Mouse (Mus musculus) midbrain, embryonic 14.5 days (tissue): Measurements from ENCODE around the gene Tbc1d2. TPM values are rescaled to one million over a fixed set of nuclear protein-coding genes. Genes with fewer than 3 reads are reported as not detected.

Source experiments
- ATAC-seq: fragments of 200-750 bp; cut with Nextera tagmentation; 2 replicates; pipeline ENCODE4 v1.8.0; 2017; ENCODE audit warnings: moderate number of reproducible peaks, moderate library complexity; ENCODE audit not compliant: low FRiP score, low TSS enrichment
- DNase-seq: peaks from one replicate; pipeline ENCODE4 v3.0.0-alpha.2; 2015
- H3K27ac ChIP-seq: fragments of 300-500 bp; sonication (generic); replicated peaks from 2 replicates; pipeline ENCODE4 v1.5.1; 2014; ENCODE audit warnings: mild to moderate bottlenecking, low read depth, low read length, moderate library complexity
- H3K27me3 ChIP-seq: fragments of 300-500 bp; sonication (generic); 2 replicates; pipeline ENCODE4 v1.6.1; 2014; ENCODE audit warnings: low read length, control low read depth, mixed read lengths; ENCODE audit not compliant: control insufficient read depth, insufficient read depth
- H3K36me3 ChIP-seq: fragments of 300-500 bp; sonication (generic); 2 replicates; pipeline ENCODE4 v1.6.1; 2014; ENCODE audit warnings: low read length, control low read depth; ENCODE audit not compliant: control insufficient read depth, insufficient read depth
- H3K4me1 ChIP-seq: fragments of 300-500 bp; sonication (generic); 2 replicates; pipeline ENCODE4 v1.6.1; 2014; ENCODE audit warnings: mild to moderate bottlenecking, antibody characterized with exemption, low read length, control low read depth; ENCODE audit not compliant: control insufficient read depth, insufficient read depth
- H3K4me2 ChIP-seq: fragments of 300-500 bp; sonication (generic); 2 replicates; pipeline ENCODE4 v1.6.1; 2014; ENCODE audit warnings: mild to moderate bottlenecking, low read length, moderate library complexity
- H3K4me3 ChIP-seq: fragments of 300-500 bp; sonication (generic); replicated peaks from 2 replicates; pipeline ENCODE4 v1.5.1; 2014; ENCODE audit warnings: low read depth, low read length
- H3K9ac ChIP-seq: fragments of 300-500 bp; sonication (generic); replicated peaks from 2 replicates; pipeline ENCODE4 v1.6.1; 2014; ENCODE audit warnings: mild to moderate bottlenecking, low read length, moderate library complexity
- H3K9me3 ChIP-seq: fragments of 300-500 bp; sonication (generic); 2 replicates; pipeline ENCODE4 v1.6.1; 2016; ENCODE audit warnings: low read length, control low read depth, mixed read lengths; ENCODE audit not compliant: control insufficient read depth
- WGBS: fragments of 180-500 bp; shearing (Covaris S2); extraction: QIAGEN DNeasy Blood & Tissue Kit; methylation state at CpG from one replicate; pipeline ENCODE4 v1.1.7; 2014; 5-methylcytosine and 5-hydroxymethylcytosine counted together
- polyA plus RNA-seq: library from polyadenylated mRNA; unstranded; fragments of >200 nt; fragmentation: Nextera tagmentation; extraction: Ambion mirVana; gene quantifications from 2 replicates; pipeline ENCODE4 v1.2.1, GENCODE M21; 2014

Gene Tbc1d2
- polyA plus RNA-seq, 1 experiment from 2014 or later = 0.16 TPM

DNA sequence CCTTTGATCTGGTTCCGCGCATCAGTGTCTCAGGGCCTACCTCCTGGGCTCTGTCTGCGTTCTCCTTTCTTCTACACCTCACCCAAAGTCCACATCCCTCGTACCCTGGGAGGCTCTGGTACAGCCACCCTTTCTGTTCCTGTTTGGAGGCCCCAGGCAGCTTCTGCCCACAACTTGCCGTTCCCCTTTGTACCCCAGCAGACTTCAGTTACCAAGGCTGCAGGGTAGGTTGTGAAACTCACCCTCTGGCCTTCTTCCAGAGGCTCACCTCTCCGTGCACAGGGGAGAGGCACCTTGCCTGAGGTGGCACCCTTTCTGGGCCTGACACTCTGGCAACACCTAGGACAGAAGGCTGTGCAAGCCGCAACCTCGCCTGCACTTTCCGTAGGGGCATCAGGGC is 94.2 kb downstream of the Tbc1d2 start:
- DNase-seq (no peak), ATAC-seq (no peak)
- H3K36me3 ChIP-seq = no peaks in the 10 kb centered on the region
- H3K4me2 ChIP-seq = no peak overlapping the region
- WGBS = 84% methylated on average over 9 of the region's 9 CpGs
- no peaks in the 10 kb centered on the region for H3K27me3 ChIP-seq
- no peak overlapping the region for H3K27ac ChIP-seq
- no peaks in the 10 kb centered on the region for H3K4me1 ChIP-seq
- no peak overlapping the region for H3K9ac ChIP-seq
- no peak overlapping the region for H3K4me3 ChIP-seq
- no peaks in the 10 kb centered on the region for H3K9me3 ChIP-seq

Other genes with a start within 250 kb of the Tbc1d2 start
- gene Hemgn, start 236.7 kb downstream of the Tbc1d2 start, polyA plus RNA-seq = 0.12 TPM in 1 of 2 replicates, not detected in the other
- gene Anp32b, start 199.3 kb downstream of the Tbc1d2 start, polyA plus RNA-seq = 64.0 and 70.4 TPM in 2 replicates
- 47.3 and 47.5 TPM in 2 replicates for gene Nans, start 161.0 kb downstream of the Tbc1d2 start, polyA plus RNA-seq
- 0.96 and 2.4 TPM in 2 replicates for gene Trim14, start 114.1 kb downstream of the Tbc1d2 start, polyA plus RNA-seq
- 5.1 and 5.4 TPM in 2 replicates for gene Coro2a, start 48.0 kb downstream of the Tbc1d2 start, polyA plus RNA-seq